Mouse (Mus musculus) kidney, embryonic 16.5 days (tissue): ENCODE data around the gene Ccr8. TPM values are rescaled to one million over a fixed set of nuclear protein-coding genes. Genes with fewer than 3 reads are reported as not detected.

ENCODE experiments used
- ATAC-seq: fragments of 200-750 bp; cut with Nextera tagmentation; 2 replicates; pipeline ENCODE4 v1.8.0; 2017; ENCODE audit warnings: moderate TSS enrichment; ENCODE audit not compliant: low FRiP score, low TSS enrichment
- H3K27ac ChIP-seq: fragments of 300-500 bp; sonication (generic); 2 replicates; pipeline ENCODE4 v1.5.1; 2014; ENCODE audit warnings: low read length
- H3K27me3 ChIP-seq: fragments of 300-500 bp; sonication (generic); 2 replicates; pipeline ENCODE4 v1.6.1; 2014; ENCODE audit warnings: low read length, control low read depth, mixed read lengths; ENCODE audit not compliant: insufficient read depth
- H3K36me3 ChIP-seq: fragments of 300-500 bp; sonication (generic); 2 replicates; pipeline ENCODE4 v1.6.1; 2014; ENCODE audit warnings: low read length, control low read depth, mixed read lengths; ENCODE audit not compliant: insufficient read depth
- H3K4me1 ChIP-seq: fragments of 300-500 bp; sonication (generic); 2 replicates; pipeline ENCODE4 v1.6.1; 2014; ENCODE audit warnings: low read length, control low read depth, mixed read lengths; ENCODE audit not compliant: insufficient read depth
- H3K4me2 ChIP-seq: fragments of 300-500 bp; sonication (generic); replicated peaks from 2 replicates; pipeline ENCODE4 v1.6.1; 2014; ENCODE audit warnings: low read depth, low read length
- H3K4me3 ChIP-seq: fragments of 300-500 bp; sonication (generic); 2 replicates; pipeline ENCODE4 v1.5.1; 2014; ENCODE audit warnings: mild to moderate bottlenecking, low read length
- H3K9ac ChIP-seq: fragments of 300-500 bp; sonication (generic); replicated peaks from 2 replicates; pipeline ENCODE4 v1.6.1; 2014; ENCODE audit warnings: low read length
- H3K9me3 ChIP-seq: fragments of 300-500 bp; sonication (generic); 2 replicates; pipeline ENCODE4 v1.6.1; 2016; ENCODE audit warnings: low read length, control low read depth
- WGBS: fragments of 180-500 bp; shearing (Covaris S2); extraction: QIAGEN DNeasy Blood & Tissue Kit; methylation state at CpG from one replicate; pipeline ENCODE4 v1.1.7; 2014; 5-methylcytosine and 5-hydroxymethylcytosine counted together
- polyA plus RNA-seq: library from polyadenylated mRNA; unstranded; fragments of >200 nt; fragmentation: Nextera tagmentation; extraction: Ambion mirVana; gene quantifications from 2 replicates; pipeline ENCODE4 v1.2.1, GENCODE M21; 2015

Ccr8 gene
- polyA plus RNA-seq, 1 experiment from 2014 or later = not detected

DNA sequence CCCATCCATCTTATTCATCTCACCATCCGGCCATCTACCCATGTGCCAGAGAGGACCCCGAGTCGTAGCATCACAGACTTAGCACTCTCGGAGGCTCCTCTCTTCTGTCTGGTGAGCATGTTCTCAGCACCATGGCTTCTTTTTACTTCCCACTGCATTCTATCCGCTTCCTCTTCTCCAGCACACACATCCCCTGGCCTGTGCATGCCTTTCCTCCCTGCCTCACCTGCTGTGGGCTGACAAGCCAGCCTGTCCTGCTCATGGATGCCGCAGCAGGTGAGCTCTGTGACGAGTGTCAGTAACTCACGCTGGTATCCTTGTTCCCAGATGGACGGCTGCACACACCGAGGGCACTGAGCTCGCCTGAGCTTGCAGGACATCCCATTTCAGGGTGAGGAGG is 22.1 kb upstream of the Ccr8 start, which contains the start of gene Cx3cr1:
Gene Cx3cr1 (minus strand): TSS at position 101 of the 400 bp plus-strand sequence.
- no peaks in the 10 kb centered on the region for H3K27me3 ChIP-seq
- no peak within 1 kb of the TSS for H3K4me2 ChIP-seq
- no peaks in the 10 kb centered on the region for H3K9me3 ChIP-seq
- no peak for ATAC-seq
- H3K36me3 ChIP-seq = no peaks in the 10 kb centered on the region
- 88% methylated on average over 11 of the region's 11 CpGs for WGBS
- 0 out of 2 replicates have a peak, but pooled peaks cover 4% of the 10 kb centered on the region for H3K4me1 ChIP-seq
- H3K9ac ChIP-seq = no peak within 1 kb of the TSS
- no peak within 1 kb of the TSS for H3K4me3 ChIP-seq
- no peak within 1 kb of the TSS for H3K27ac ChIP-seq

GRCm38 (mm10) chr9:120071251-120071650 is 20.7 kb upstream of the Ccr8 start:
- Histone ChIP-seq H3K27me3 (no peaks in the 10 kb centered on the region), H3K4me1 (0 out of 2 replicates have a peak, but pooled peaks cover 4% of the 10 kb centered on the region), H3K9ac (no peak overlapping the region), H3K27ac (no peak overlapping the region), H3K36me3 (no peaks in the 10 kb centered on the region), H3K4me2 (no peak overlapping the region), H3K9me3 (no peaks in the 10 kb centered on the region), H3K4me3 (no peak overlapping the region)
- ATAC-seq = no peak
- 73% methylated on average over 2 of the region's 2 CpGs for WGBS

DNA sequence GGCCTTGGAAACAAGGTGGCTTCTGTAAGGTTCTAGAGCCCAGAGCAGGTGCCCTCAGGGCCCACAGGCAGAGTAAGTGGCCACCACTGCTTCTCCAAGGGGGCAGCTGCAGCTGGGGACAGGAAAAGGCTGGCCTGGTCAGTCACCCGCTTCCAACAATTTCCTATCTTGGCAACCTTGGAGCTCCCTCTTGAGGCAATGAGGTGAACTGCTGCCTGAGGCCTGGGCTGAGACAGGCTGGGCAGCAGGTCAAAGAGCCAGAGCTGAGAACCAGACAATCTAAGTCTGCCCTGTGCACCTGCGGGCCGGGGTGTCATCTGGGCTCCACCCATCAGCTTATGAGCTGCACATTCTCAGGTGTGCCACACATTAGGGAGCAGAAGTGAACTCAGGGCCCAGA is 18.7 kb upstream of the Ccr8 start:
- 0 out of 2 replicates have a peak, but pooled peaks cover 4% of the 10 kb centered on the region for H3K4me1 ChIP-seq
- 14% methylated on average over 3 of the region's 3 CpGs for WGBS
- H3K4me3 ChIP-seq = no peak overlapping the region
- no peak overlapping the region for H3K9ac ChIP-seq
- no peaks in the 10 kb centered on the region for H3K9me3 ChIP-seq
- no peak overlapping the region for H3K4me2 ChIP-seq
- ATAC-seq = peak; percentile 51; the same call in 1 of the 2 replicates
- no peaks in the 10 kb centered on the region for H3K27me3 ChIP-seq
- H3K36me3 ChIP-seq = no peaks in the 10 kb centered on the region
- H3K27ac ChIP-seq = no peak overlapping the region

- Histone ChIP-seq H3K27ac (no peak overlapping the region), H3K4me3 (no peak overlapping the region), H3K9me3 (no peaks in the 10 kb centered on the region), H3K4me1 (0 out of 2 replicates have a peak, but pooled peaks cover 4% of the 10 kb centered on the region), H3K36me3 (no peaks in the 10 kb centered on the region), H3K27me3 (no peaks in the 10 kb centered on the region), H3K9ac (no peak overlapping the region), H3K4me2 (no peak overlapping the region)
- no peak for ATAC-seq
- 85% methylated on average over 7 of the region's 7 CpGs for whole genome bisulfite sequencing
Measured at GRCm38 (mm10) chr9:120074516-120074915, 17.4 kb upstream of the Ccr8 start.

- H3K4me1 ChIP-seq = no peaks in the 10 kb centered on the region
- ATAC-seq = no peak
- H3K27ac ChIP-seq = no peak overlapping the region
- no peak overlapping the region for H3K4me2 ChIP-seq
- 89% methylated on average over 3 of the region's 3 CpGs for WGBS
- no peaks in the 10 kb centered on the region for H3K36me3 ChIP-seq
- no peaks in the 10 kb centered on the region for H3K27me3 ChIP-seq
- no peak overlapping the region for H3K4me3 ChIP-seq
- no peak overlapping the region for H3K9ac ChIP-seq
- no peaks in the 10 kb centered on the region for H3K9me3 ChIP-seq
Measured at GRCm38 (mm10) chr9:120078241-120078640, 13.7 kb upstream of the Ccr8 start.

- Histone ChIP-seq H3K9ac (no peak overlapping the region), H3K36me3 (no peaks in the 10 kb centered on the region), H3K27me3 (no peaks in the 10 kb centered on the region), H3K4me2 (no peak overlapping the region), H3K27ac (no peak overlapping the region), H3K4me1 (no peaks in the 10 kb centered on the region), H3K9me3 (no peaks in the 10 kb centered on the region), H3K4me3 (no peak overlapping the region)
- no peak for ATAC-seq
- WGBS = 70% methylated on average over 7 of the region's 7 CpGs
Measured at GRCm38 (mm10) chr9:120079901-120080300, 12.0 kb upstream of the Ccr8 start.

DNA sequence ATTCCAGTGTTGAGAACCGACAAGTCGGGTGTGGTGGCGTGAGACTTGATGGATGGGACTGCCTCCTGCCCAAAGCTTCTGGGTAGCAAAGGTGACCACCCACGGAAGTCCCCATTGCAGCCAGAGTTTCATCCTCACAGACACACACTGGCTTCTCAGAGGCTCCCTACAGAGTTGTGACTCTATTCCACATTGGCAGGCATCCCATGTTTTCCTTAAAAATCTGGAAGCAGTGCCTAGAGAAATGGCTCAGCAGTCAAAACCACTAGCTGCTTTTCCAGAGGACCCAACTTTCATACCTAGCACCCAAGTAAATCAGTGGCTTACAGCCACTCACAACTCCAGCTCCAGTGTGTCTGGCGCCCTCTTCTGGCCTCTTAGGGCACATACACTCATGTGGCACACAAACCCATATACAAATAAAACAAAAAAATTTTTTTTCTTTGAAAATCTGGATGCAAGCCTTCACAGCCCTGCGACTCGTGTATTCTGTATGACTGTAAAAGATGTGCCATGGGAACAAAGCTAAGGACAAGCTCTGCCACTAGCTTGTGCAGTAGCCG is 11.3 kb upstream of the Ccr8 start:
- no peak overlapping the region for H3K27ac ChIP-seq
- 78% methylated on average over 8 of the region's 8 CpGs for WGBS
- H3K27me3 ChIP-seq = no peaks in the 10 kb centered on the region
- no peaks in the 10 kb centered on the region for H3K9me3 ChIP-seq
- H3K4me1 ChIP-seq = no peaks in the 10 kb centered on the region
- H3K4me2 ChIP-seq = no peak overlapping the region
- no peak for ATAC-seq
- H3K9ac ChIP-seq = no peak overlapping the region
- no peaks in the 10 kb centered on the region for H3K36me3 ChIP-seq
- no peak overlapping the region for H3K4me3 ChIP-seq

- no peak overlapping the region for H3K27ac ChIP-seq
- H3K9ac ChIP-seq = no peak overlapping the region
- H3K4me3 ChIP-seq = no peak overlapping the region
- no peaks in the 10 kb centered on the region for H3K4me1 ChIP-seq
- no peaks in the 10 kb centered on the region for H3K9me3 ChIP-seq
- 72% methylated on average over 6 of the region's 6 CpGs for WGBS
- no peaks in the 10 kb centered on the region for H3K36me3 ChIP-seq
- H3K4me2 ChIP-seq = no peak overlapping the region
- no peaks in the 10 kb centered on the region for H3K27me3 ChIP-seq
- ATAC-seq = no peak
Measured at GRCm38 (mm10) chr9:120081247-120081646, 10.7 kb upstream of the Ccr8 start.

DNA sequence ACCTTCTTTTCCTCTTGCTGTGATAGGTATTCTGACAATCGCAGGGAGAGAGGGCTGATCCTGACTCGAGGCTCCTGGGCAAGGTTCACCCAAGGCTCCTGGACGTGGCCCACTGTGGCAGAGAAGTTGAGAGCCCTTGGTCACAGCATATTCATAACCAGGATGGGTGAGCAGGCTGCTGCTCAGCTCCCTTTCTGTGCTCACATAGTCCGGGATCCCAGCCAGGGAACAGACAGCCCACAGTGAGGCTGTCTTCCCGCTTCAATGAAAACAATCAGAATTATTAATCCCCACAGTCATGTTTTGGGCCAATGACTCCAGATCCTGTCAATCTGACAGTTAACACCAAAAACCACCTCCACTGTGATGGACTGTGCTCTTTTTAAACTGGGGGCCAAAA is 9.9 kb upstream of the Ccr8 start:
- no peak for ATAC-seq
- 83% methylated on average over 5 of the region's 5 CpGs for WGBS
- no peak overlapping the region for H3K4me3 ChIP-seq
- H3K4me2 ChIP-seq = no peak overlapping the region
- no peaks in the 10 kb centered on the region for H3K36me3 ChIP-seq
- H3K9me3 ChIP-seq = no peaks in the 10 kb centered on the region
- no peak overlapping the region for H3K9ac ChIP-seq
- no peak overlapping the region for H3K27ac ChIP-seq
- no peaks in the 10 kb centered on the region for H3K4me1 ChIP-seq
- no peaks in the 10 kb centered on the region for H3K27me3 ChIP-seq

DNA sequence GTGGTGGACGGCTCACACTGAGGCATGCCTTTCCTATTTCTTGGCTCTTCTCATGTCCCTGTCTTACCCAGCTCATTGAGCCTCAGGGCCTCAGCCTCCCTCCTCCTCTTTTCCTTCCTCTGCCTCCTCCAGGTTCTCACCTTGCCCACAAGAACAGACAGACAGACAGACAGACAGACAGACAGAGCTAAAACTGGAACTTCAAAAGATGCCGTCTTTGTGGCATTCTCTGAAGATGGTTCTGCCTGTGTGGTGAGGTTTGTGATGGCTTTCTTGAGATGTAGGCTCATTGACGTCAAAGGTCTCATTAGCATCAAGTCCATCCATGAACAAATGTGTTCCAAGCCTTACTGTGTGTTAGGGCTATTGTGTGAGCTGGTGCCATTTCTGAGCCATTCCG is 9.2 kb upstream of the Ccr8 start:
- no peak for ATAC-seq
- H3K27me3 ChIP-seq = no peaks in the 10 kb centered on the region
- 86% methylated on average over 4 of the region's 4 CpGs for WGBS
- no peak overlapping the region for H3K9ac ChIP-seq
- H3K9me3 ChIP-seq = no peaks in the 10 kb centered on the region
- no peaks in the 10 kb centered on the region for H3K4me1 ChIP-seq
- no peak overlapping the region for H3K4me2 ChIP-seq
- H3K36me3 ChIP-seq = no peaks in the 10 kb centered on the region
- no peak overlapping the region for H3K4me3 ChIP-seq
- no peak overlapping the region for H3K27ac ChIP-seq
